Mouse (Mus musculus) monocyte, adult 5-6 weeks (primary cell): ENCODE measurements around the gene Dad1. TPM values are rescaled to one million over a fixed set of nuclear protein-coding genes. Genes with fewer than 3 reads are reported as not detected.

Experiments
- ATAC-seq: fragments of 153-309, 156-312 bp; replicated peaks from 2 replicates; pipeline ENCODE4 v1.8.0; 2017; ENCODE audit warnings: mild to moderate bottlenecking; ENCODE audit not compliant: low TSS enrichment, insufficient number of reproducible peaks, severe bottlenecking, poor library complexity, low FRiP score
- total RNA-seq: library from RNA; stranded (forward); fragments of 200-1000, 200-491, 200-594 nt; gene quantifications from 3 replicates; pipeline ENCODE4 v1.2.3, GENCODE M21; 2017

Gene Dad1
- total RNA-seq, 1 experiment from 2014 or later, result 55.5 TPM

- no peak for ATAC-seq
These were observed 62.1 kb downstream of the Dad1 start for GRCm38 (mm10) chr14:54191594-54192461.

GRCm38 (mm10) chr14:54191026-54191390 lies 62.9 kb downstream of the Dad1 start:
- ATAC-seq, result no peak

- no peak for ATAC-seq
These were observed 63.4 kb downstream of the Dad1 start for GRCm38 (mm10) chr14:54190305-54191025.

- ATAC-seq, result no peak
These were observed 64.6 kb downstream of the Dad1 start for GRCm38 (mm10) chr14:54189255-54189654.

- ATAC-seq, result no peak
These were observed 66.7 kb downstream of the Dad1 start for GRCm38 (mm10) chr14:54187211-54187610.

Other genes with a start within 250 kb of the Dad1 start
- 7.7 to 14.8 TPM (median 13.9 TPM) in 3 replicates for gene Abhd4, start 84 bp upstream of the Dad1 start, total RNA-seq
- 0.29 TPM in 1 of 3 replicates, not detected in the others for gene Olfr49, start 30.8 kb upstream of the Dad1 start, total RNA-seq
- gene Oxa1l, start 106.7 kb upstream of the Dad1 start, total RNA-seq, result 24.6 to 34.7 TPM (median 29.1 TPM) in 3 replicates
- gene Slc7a7, start 163.7 kb upstream of the Dad1 start, total RNA-seq, result 11.3 to 16.7 TPM (median 13.6 TPM) in 3 replicates
- 49.3 to 72.4 TPM (median 52.8 TPM) in 3 replicates for gene Mrpl52, start 172.8 kb upstream of the Dad1 start, total RNA-seq
- 0.78 to 0.96 TPM in 2 of 3 replicates, not detected in the other for gene Mmp14, start 177.5 kb upstream of the Dad1 start, total RNA-seq
- 49.1 to 94.7 TPM (median 53.7 TPM) in 3 replicates for gene Lrp10, start 210.0 kb upstream of the Dad1 start, total RNA-seq
- gene Rem2, start 222.0 kb upstream of the Dad1 start, total RNA-seq, result 0.68 TPM in 1 of 3 replicates, not detected in the others